ENCODE assay signal across 9 mouse cellular contexts in genomic region chr10:102449449-102449848, GRCm38 (mm10). TPM values are rescaled to one million over a fixed set of nuclear protein-coding genes. Genes with fewer than 3 reads are reported as not detected.
DNase-seq lines count a peak whose midpoint lies in the region; ATAC-seq and TF ChIP-seq lines count a peak whose summit lies in the region.
"Had no signal": no experiment of that assay in that cellular context is flagged by ENCODE, and none has a peak within 500 bp of the region (broad histone marks: within the 10 kb centered on the region; RNA-seq: fewer than 3 reads in every experiment).

No protein-coding gene starts in this region.

- peak; percentile 76 for TF ChIP-seq CTCF in intestine, postnatal 0 days (IDR thresholded peaks at IDR 0.05; ENCODE audit: low read depth)

- H3K27ac ChIP-seq in intestine, postnatal 0 days (ENCODE audit: low read depth, low read length), result no peak overlapping the region
- H3K27ac ChIP-seq in intestine, embryonic 15.5 days, result no peak overlapping the region
- H3K27ac ChIP-seq in ES-E14 (ENCODE audit: insufficient read depth, low read depth, low read length, poor library complexity, severe bottlenecking), result no peak overlapping the region

- in situ Hi-C loops in ES-E14 (cut with MboI; ENCODE audit: low sequenced_read_pairs in 2 of 2, unreplicated experiment in 2 of 2), result no loop called here

- no peaks in the 10 kb centered on the region for H3K27me3 ChIP-seq in intestine, postnatal 0 days (replicated peaks; ENCODE audit: control insufficient read depth, insufficient read depth, low read length)
- H3K27me3 ChIP-seq in intestine, embryonic 15.5 days (replicated peaks), result no peaks in the 10 kb centered on the region
- H3K27me3 ChIP-seq: megakaryocyte, embryonic 14.5 days had no signal

- intact Hi-C loops in gastrocnemius, postnatal 14 days (cut with DNase I; ENCODE audit: low total_unique reads), result no loop called here
- intact Hi-C loops in left cerebral cortex, postnatal 25 days (cut with DNase I), result loop anchor here (2.0 to 5.0 kb wide), 2 partner anchors 387 to 1847 kb away; no protein-coding TSS in a partner anchor

- no peaks in the 10 kb centered on the region for H3K36me3 ChIP-seq in intestine, postnatal 0 days (ENCODE audit: control insufficient read depth, insufficient read depth)
- H3K36me3 ChIP-seq in intestine, embryonic 15.5 days, result no peaks in the 10 kb centered on the region
- no peaks in the 10 kb centered on the region for H3K36me3 ChIP-seq in ES-E14 (ENCODE audit: control insufficient read depth, insufficient read depth, low read length, poor library complexity, severe bottlenecking)

- WGBS in intestine, postnatal 0 days, result 3% methylated on average over 7 of the region's 7 CpGs
- 4% methylated on average over 7 of the region's 7 CpGs for WGBS in intestine, embryonic 15.5 days

- no peak overlapping the region for H3K4me2 ChIP-seq in intestine, postnatal 0 days (replicated peaks; ENCODE audit: low read depth)
- H3K4me2 ChIP-seq in intestine, embryonic 15.5 days (replicated peaks), result no peak overlapping the region

- no peak for ATAC-seq in intestine, postnatal 0 days
- ATAC-seq in intestine, embryonic 15.5 days, result no peak

- no peaks in the 10 kb centered on the region for H3K9me3 ChIP-seq in intestine, postnatal 0 days (ENCODE audit: control insufficient read depth)
- H3K9me3 ChIP-seq in intestine, embryonic 15.5 days, result no peaks in the 10 kb centered on the region
- H3K9me3 ChIP-seq in ES-E14 (ENCODE audit: control insufficient read depth, insufficient read depth, low read depth, low read length), result no peaks in the 10 kb centered on the region
- H3K9me3 ChIP-seq: megakaryocyte, embryonic 14.5 days had no signal

- no peak overlapping the region for H3K4me3 ChIP-seq in intestine, postnatal 0 days (ENCODE audit: low read depth, low read length)
- no peak overlapping the region for H3K4me3 ChIP-seq in intestine, embryonic 15.5 days (replicated peaks)
- H3K4me3 ChIP-seq in ES-E14 (ENCODE audit: insufficient read depth in 1 of 2, low read depth in 1 of 2, low read length in 2 of 2, poor library complexity in 1 of 2, severe bottlenecking in 1 of 2), result no peak overlapping the region
- H3K4me3 ChIP-seq: megakaryocyte, embryonic 14.5 days had no signal

- DNase-seq in ES-E14 (ENCODE audit: low read depth, low spot score), result peak; percentile 50
- DNase-seq in c-Kit-positive CD71-positive TER-119-negative erythroid progenitor cells, embryonic 14.5 days (ENCODE audit: low read depth), result peak; percentile 32
- peak; percentile 6 for DNase-seq in gastrocnemius, postnatal 14 days
- DNase-seq in left cerebral cortex, postnatal 25 days (ENCODE audit: low spot score in 2 of 2), result peak; percentile 66 to 81
- peak; percentile 57 for DNase-seq in right cerebral cortex, postnatal 4 days
- DNase-seq in spleen, postnatal 14 days (ENCODE audit: low spot score in 2 of 2), result no peak

- no peak overlapping the region for H3K9ac ChIP-seq in intestine, postnatal 0 days (ENCODE audit: low read depth, low read length)
- H3K9ac ChIP-seq in intestine, embryonic 15.5 days, result no peak overlapping the region
- H3K9ac ChIP-seq in ES-E14 (ENCODE audit: insufficient read depth, low read depth, low read length, poor library complexity, severe bottlenecking), result no peak overlapping the region

- H3K4me1 ChIP-seq in intestine, postnatal 0 days (replicated peaks; ENCODE audit: control insufficient read depth, insufficient read depth, low read length), result no peaks in the 10 kb centered on the region
- H3K4me1 ChIP-seq in intestine, embryonic 15.5 days (replicated peaks), result no peaks in the 10 kb centered on the region
- H3K4me1 ChIP-seq in ES-E14 (ENCODE audit: control insufficient read depth in 2 of 2, insufficient read depth in 2 of 2, low read length in 2 of 2, poor library complexity in 1 of 2), result no peaks in the 10 kb centered on the region

TF ChIP-seq in ES-E14, 5 proteins besides CTCF, POLR2A, EP300 and RAD21:
- peak; percentile 33; the same call in 1 of the 2 replicates for TF ChIP-seq ZC3H11A (IDR thresholded peaks at IDR 0.05; ENCODE audit: borderline replicate concordance, low read depth, low read length)
- TF ChIP-seq HCFC1 (IDR thresholded peaks at IDR 0.05; ENCODE audit: borderline replicate concordance, insufficient read depth, low read length), result no peak
- TF ChIP-seq ZNF384 (IDR thresholded peaks at IDR 0.05; ENCODE audit: low read depth, low read length), result peak; percentile 93

RNA-seq across cellular contexts. Expression of gene Nts, which starts 40.8 kb away (rescaled TPM):
- polyA plus RNA-seq in intestine, postnatal 0 days (2015; fragmentation: Nextera tagmentation; extraction: Ambion mirVana), result 145 and 146 TPM in 2 replicates
- 2.2 and 2.9 TPM in 2 replicates for polyA plus RNA-seq in intestine, embryonic 15.5 days (2015; fragmentation: Nextera tagmentation; extraction: Ambion mirVana)
- total RNA-seq in ES-E14 (2012; rRNA removed), result 1.5 and 2.4 TPM in 2 replicates
- total RNA-seq in gastrocnemius, postnatal 14 days (2021), result under 1 TPM in 1 of 2 experiments, not detected in 1; 0.39 TPM
- total RNA-seq in left cerebral cortex, postnatal 25 days (2021), result 10 to 100 TPM in 1 of 2 experiments, 1 to 10 TPM in 1; 5.7 to 12.7 TPM

Comparison
In these comparisons a context has a peak if more than half of its experiments do, and no peak if none do; other contexts are left out.
1. DNase-seq: peak in ES-E14 (single experiment), c-Kit-positive CD71-positive TER-119-negative erythroid progenitor cells, embryonic 14.5 days (single experiment), gastrocnemius, postnatal 14 days (single experiment), left cerebral cortex, postnatal 25 days (2 of 2) and right cerebral cortex, postnatal 4 days (single experiment); none in spleen, postnatal 14 days (0 of 2).